In genomic region chr2:60739389-60740137, GRCm38 (mm10) we compare ENCODE assay signal across 25 mouse cellular contexts. TPM values are rescaled to one million over a fixed set of nuclear protein-coding genes. Genes with fewer than 3 reads are reported as not detected.
A peak's percentile ranks its signal among the peaks of the same experiment; 100 is the strongest.
DNase-seq lines count a peak whose midpoint lies in the region; ATAC-seq and TF ChIP-seq lines count a peak whose summit lies in the region.
"Had no signal": no experiment of that assay in that cellular context is flagged by ENCODE, and none has a peak within 500 bp of the region (broad histone marks: within the 10 kb centered on the region; RNA-seq: fewer than 3 reads in every experiment).

No protein-coding gene starts in this region.

- TF ChIP-seq CTCF in heart, adult 2 months (IDR thresholded peaks at IDR 0.05), result no peak

- 0 out of 2 replicates have a peak, but pooled peaks cover 2% of the 10 kb centered on the region for H3K36me3 ChIP-seq in heart, adult 2 months (ENCODE audit: control insufficient read depth, insufficient read depth, low read length)
- no peaks in the 10 kb centered on the region for H3K36me3 ChIP-seq in lung, embryonic 16.5 days (ENCODE audit: control insufficient read depth, insufficient read depth, low read length)
- H3K36me3 ChIP-seq: embryonic facial prominence, embryonic 10.5 days; neural tube, embryonic 13.5 days had no signal

- no peaks in the 10 kb centered on the region for H3K79me2 ChIP-seq in heart, adult 2 months (replicated peaks; ENCODE audit: control insufficient read depth, insufficient read depth, low read length)

- intact Hi-C loops in heart, adult 2 months (cut with DNase I), result no loop called here

- no peak overlapping the region for H3K27ac ChIP-seq in heart, adult 2 months
- H3K27ac ChIP-seq in lung, embryonic 16.5 days (ENCODE audit: low read length), result no peak overlapping the region
- H3K27ac ChIP-seq: embryonic facial prominence, embryonic 10.5 days; forebrain, embryonic 13.5 days; layer of hippocampus, adult 2 months; neural tube, embryonic 13.5 days had no signal

- no peaks in the 10 kb centered on the region for H3K9me3 ChIP-seq in lung, embryonic 16.5 days (ENCODE audit: control insufficient read depth, low read length)
- H3K9me3 ChIP-seq: embryonic facial prominence, embryonic 10.5 days; forebrain, embryonic 13.5 days; neural tube, embryonic 13.5 days had no signal

- H3K4me2 ChIP-seq in lung, embryonic 16.5 days (ENCODE audit: low read depth, low read length), result no peak overlapping the region
- H3K4me2 ChIP-seq: forebrain, embryonic 13.5 days; midbrain, embryonic 11.5 days; neural tube, embryonic 13.5 days had no signal

- TF ChIP-seq EP300 in heart, adult 2 months (IDR thresholded peaks at IDR 0.05; ENCODE audit: insufficient read depth, low read depth, low read length), result 0 out of 2 replicates have a peak, but pooled peaks have one; percentile 31

- 25% methylated on average over 10 of the region's 10 CpGs for WGBS in heart, adult 2 months
- 48% methylated on average over 10 of the region's 10 CpGs for WGBS in lung, embryonic 16.5 days

- H3K9ac ChIP-seq in heart, adult 2 months (ENCODE audit: low read depth, low read length), result no peak overlapping the region
- H3K9ac ChIP-seq in lung, embryonic 16.5 days (ENCODE audit: low read length), result no peak overlapping the region
- H3K9ac ChIP-seq: forebrain, embryonic 13.5 days; neural tube, embryonic 13.5 days had no signal

- no peaks in the 10 kb centered on the region for H3K27me3 ChIP-seq in heart, adult 2 months (ENCODE audit: control insufficient read depth, insufficient read depth, low read length)
- H3K27me3 ChIP-seq in lung, embryonic 16.5 days (ENCODE audit: control insufficient read depth, insufficient read depth, low read depth, low read length), result no peaks in the 10 kb centered on the region
- H3K27me3 ChIP-seq: forebrain, embryonic 13.5 days; neural tube, embryonic 13.5 days had no signal

- TF ChIP-seq POLR2A in heart, adult 2 months (IDR thresholded peaks at IDR 0.05; ENCODE audit: insufficient read depth, low read depth, low read length), result no peak

- DNase-seq in heart, adult 2 months, result no peak
- no peak for DNase-seq in heart, adult 9 months (ENCODE audit: low spot score in 2 of 2)
- no peak for DNase-seq in lung, postnatal 25 days (ENCODE audit: low spot score)
- DNase-seq in left cerebral cortex, adult 9 months (ENCODE audit: low spot score in 2 of 2), result no peak
- DNase-seq: adrenal gland, adult 2 months; cerebellum, adult 11 months; cerebellum, postnatal 14 days; heart, adult 18-20 months; heart, postnatal 36 days; kidney, adult 8-10 months; kidney, postnatal 14 days; layer of hippocampus, postnatal 36 days; liver; lung, postnatal 36 days; right cerebral cortex, adult 18-20 months; thymus, postnatal 36 days had no signal

- ATAC-seq in lung, embryonic 16.5 days (ENCODE audit: low read depth), result peak; percentile 34; the same call in 1 of the 2 replicates
- ATAC-seq in hematopoietic stem cell, adult 5-6 weeks (replicated peaks in 1 of 2; ENCODE audit: insufficient read depth in 1 of 2, low FRiP score in 2 of 2, low TSS enrichment in 1 of 2, low read depth in 1 of 2, poor library complexity in 2 of 2, severe bottlenecking in 2 of 2), result peak; percentile 49 to 89; a peak in 3 of 4 replicates
- ATAC-seq in erythroblast, adult 5-6 weeks (replicated peaks; ENCODE audit: low FRiP score, poor library complexity, severe bottlenecking), result no peak
- ATAC-seq: forebrain, embryonic 13.5 days had no signal

- no peak overlapping the region for H3K4me3 ChIP-seq in heart, adult 2 months
- H3K4me3 ChIP-seq in lung, embryonic 16.5 days (ENCODE audit: low read length), result no peak overlapping the region
- H3K4me3 ChIP-seq: embryonic facial prominence, embryonic 10.5 days; forebrain, embryonic 13.5 days; layer of hippocampus, adult 2 months; neural tube, embryonic 13.5 days had no signal

- H3K4me1 ChIP-seq in heart, adult 2 months (ENCODE audit: control insufficient read depth, insufficient read depth, low read length), result peaks cover 4% of the 10 kb centered on the region
- peaks cover 5% of the 10 kb centered on the region for H3K4me1 ChIP-seq in lung, embryonic 16.5 days (replicated peaks; ENCODE audit: control insufficient read depth, insufficient read depth, low read length)
- H3K4me1 ChIP-seq: forebrain, embryonic 13.5 days; neural tube, embryonic 13.5 days had no signal

RNA-seq across cellular contexts. Expression of gene Itgb6, which starts 17.1 kb away (rescaled TPM):
- total RNA-seq in heart, adult 2 months (2021), result 10 to 100 TPM; 21.0 to 32.4 TPM
- polyA plus RNA-seq in heart, adult 2 months (2012; rRNA removed), result 10.5 and 19.5 TPM in 2 replicates
- 10.0 and 12.4 TPM in 2 replicates for polyA plus RNA-seq in lung, embryonic 16.5 days (2015; fragmentation: Nextera tagmentation; extraction: Ambion mirVana)
- total RNA-seq in hematopoietic stem cell, adult 5-6 weeks (2017), result not detected in 2 replicates
- total RNA-seq in erythroblast, adult 5-6 weeks (2015; ENCODE audit: low replicate concordance), result not detected in 2 replicates
- total RNA-seq in erythroblast, adult 5-6 weeks (2017; ENCODE audit: low replicate concordance), result not detected in 2 replicates
- total RNA-seq: adrenal gland, adult 2 months; layer of hippocampus, adult 2 months; monocyte, adult 5-6 weeks had no signal
- polyA plus RNA-seq: adrenal gland, adult 2 months; forebrain, embryonic 13.5 days had no signal

Comparison
In these comparisons a context has a peak if more than half of its experiments do, and no peak if none do; other contexts are left out.
1. RNA of gene Itgb6, which starts 17.1 kb away (total RNA-seq): 21.0 to 32.4 TPM in heart, adult 2 months; not detected in hematopoietic stem cell, adult 5-6 weeks and not detected in erythroblast, adult 5-6 weeks; every median in the first group is over 10 times any median in the second.